Mouse (Mus musculus) heart, embryonic 11.5 days (tissue): ENCODE data around the gene Ranbp10. TPM values are rescaled to one million over a fixed set of nuclear protein-coding genes. Genes with fewer than 3 reads are reported as not detected.

Experiments used
- ATAC-seq: fragments of 200-750 bp; cut with Nextera tagmentation; replicated peaks from 2 replicates; pipeline ENCODE4 v1.8.0; 2017; ENCODE audit warnings: moderate library complexity; ENCODE audit not compliant: insufficient number of reproducible peaks, low FRiP score, low TSS enrichment
- H3K27ac ChIP-seq: fragments of 300-500 bp; sonication (generic); 2 replicates; pipeline ENCODE4 v1.5.1; 2014; ENCODE audit warnings: mild to moderate bottlenecking, low read depth, low read length
- H3K27me3 ChIP-seq: fragments of 300-500 bp; sonication (generic); 2 replicates; pipeline ENCODE4 v1.6.1; 2014; ENCODE audit warnings: mild to moderate bottlenecking, low read length, mixed read lengths; ENCODE audit not compliant: control insufficient read depth, insufficient read depth
- H3K36me3 ChIP-seq: fragments of 300-500 bp; sonication (generic); 2 replicates; pipeline ENCODE4 v1.6.1; 2014; ENCODE audit warnings: mild to moderate bottlenecking, low read length, moderate library complexity, mixed read lengths; ENCODE audit not compliant: control insufficient read depth, insufficient read depth
- H3K4me1 ChIP-seq: fragments of 300-500 bp; sonication (generic); 2 replicates; pipeline ENCODE4 v1.6.1; 2014; ENCODE audit warnings: low read length; ENCODE audit not compliant: control insufficient read depth, insufficient read depth
- H3K4me2 ChIP-seq: fragments of 300-500 bp; sonication (generic); 2 replicates; pipeline ENCODE4 v1.6.1; 2014; ENCODE audit warnings: mild to moderate bottlenecking, moderate library complexity
- H3K4me3 ChIP-seq: fragments of 300-500 bp; sonication (generic); 2 replicates; pipeline ENCODE4 v1.5.1; 2014; ENCODE audit warnings: low read depth, low read length
- H3K9ac ChIP-seq: fragments of 300-500 bp; sonication (generic); 2 replicates; pipeline ENCODE4 v1.6.1; 2014; ENCODE audit warnings: mild to moderate bottlenecking, low read depth, low read length, moderate library complexity
- H3K9me3 ChIP-seq: fragments of 300-500 bp; sonication (generic); replicated peaks from 2 replicates; pipeline ENCODE4 v1.6.1; 2016; ENCODE audit warnings: low read length; ENCODE audit not compliant: control insufficient read depth
- WGBS: fragments of 180-500 bp; shearing (Covaris S2); extraction: QIAGEN DNeasy Blood & Tissue Kit; methylation state at CpG from one replicate; pipeline ENCODE4 v1.1.7; 2014; ENCODE audit not compliant: insufficient replicate concordance; 5-methylcytosine and 5-hydroxymethylcytosine counted together
- polyA plus RNA-seq: library from polyadenylated mRNA; unstranded; fragments of >200 nt; fragmentation: Nextera tagmentation; extraction: Ambion mirVana; gene quantifications from 2 replicates; pipeline ENCODE4 v1.2.1, GENCODE M21; 2014

The Ranbp10 gene
- polyA plus RNA-seq, 1 experiment from 2014 or later: 14.3 TPM

DNA sequence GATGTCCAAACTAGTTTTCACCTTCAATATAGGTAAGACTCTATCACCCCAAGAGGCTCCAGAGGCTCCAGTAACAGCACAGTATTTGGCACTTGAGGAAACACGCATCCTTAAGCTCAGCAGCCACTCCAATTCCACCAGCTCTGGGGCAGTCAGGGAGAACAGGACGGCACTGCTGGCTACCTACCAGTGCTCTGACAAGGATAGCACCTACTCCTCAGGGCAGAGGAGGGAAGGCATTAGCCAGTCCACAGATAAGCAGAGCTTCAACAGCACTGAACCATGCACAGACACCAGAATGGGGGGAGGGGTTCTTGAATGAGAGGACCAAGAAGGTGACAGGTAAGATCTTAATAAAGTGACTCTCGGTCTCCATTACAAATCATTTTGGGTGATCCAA, 7.5 kb downstream of the Ranbp10 start:
- H3K4me3 ChIP-seq: no peak overlapping the region
- H3K9ac ChIP-seq: no peak overlapping the region
- peak overlapping the region; percentile 35; the same call in 1 of the 2 replicates for H3K4me2 ChIP-seq
- no peaks in the 10 kb centered on the region for H3K9me3 ChIP-seq
- 0 out of 2 replicates have a peak overlapping the region, but pooled peaks have one; percentile 22 for H3K27ac ChIP-seq
- peaks cover 14% of the 10 kb centered on the region for H3K36me3 ChIP-seq
- H3K4me1 ChIP-seq: peaks cover 2% of the 10 kb centered on the region; the same call in 1 of the 2 replicates
- no peaks in the 10 kb centered on the region for H3K27me3 ChIP-seq
- no peak for ATAC-seq
- WGBS: 78% methylated on average over 3 of the region's 3 CpGs

DNA sequence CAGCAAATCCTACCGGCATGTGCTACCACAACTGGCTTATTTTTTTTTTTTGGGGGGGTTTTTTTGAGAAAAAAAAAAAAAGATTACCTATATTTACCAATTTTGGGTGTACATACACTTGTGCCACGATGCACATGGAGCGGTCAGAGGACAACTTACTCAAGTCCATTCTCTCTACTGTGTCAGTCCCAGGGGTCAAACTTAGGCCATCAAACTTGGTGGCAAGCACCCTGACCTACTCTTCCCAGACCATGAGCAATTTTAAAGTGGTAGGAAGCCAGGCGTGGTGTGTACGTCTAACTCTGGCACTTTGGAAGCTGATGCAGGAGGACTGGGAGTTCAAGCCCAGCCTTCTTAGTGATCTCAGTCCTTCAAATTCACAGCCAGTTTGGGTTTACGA, 13.9 kb downstream of the Ranbp10 start:
- H3K4me3 ChIP-seq: no peak overlapping the region
- 96% methylated on average over 6 of the region's 6 CpGs for WGBS
- no peak overlapping the region for H3K9ac ChIP-seq
- no peak for ATAC-seq
- H3K4me1 ChIP-seq: peaks cover 13% of the 10 kb centered on the region
- H3K36me3 ChIP-seq: no peaks in the 10 kb centered on the region
- no peaks in the 10 kb centered on the region for H3K9me3 ChIP-seq
- no peaks in the 10 kb centered on the region for H3K27me3 ChIP-seq
- no peak overlapping the region for H3K27ac ChIP-seq
- no peak overlapping the region for H3K4me2 ChIP-seq

GRCm38 (mm10) chr8:105812511-105812910, 14.6 kb downstream of the Ranbp10 start:
- Histone ChIP-seq H3K9ac (no peak overlapping the region), H3K27me3 (no peaks in the 10 kb centered on the region), H3K4me3 (no peak overlapping the region), H3K4me1 (peaks cover 13% of the 10 kb centered on the region), H3K9me3 (no peaks in the 10 kb centered on the region), H3K27ac (no peak overlapping the region), H3K36me3 (no peaks in the 10 kb centered on the region), H3K4me2 (no peak overlapping the region)
- 76% methylated on average over 5 of the region's 5 CpGs for WGBS
- no peak for ATAC-seq

GRCm38 (mm10) chr8:105811543-105811942, 15.6 kb downstream of the Ranbp10 start:
- Histone ChIP-seq H3K36me3 (no peaks in the 10 kb centered on the region), H3K9me3 (no peaks in the 10 kb centered on the region), H3K4me1 (peaks cover 13% of the 10 kb centered on the region), H3K27ac (no peak overlapping the region), H3K4me3 (no peak overlapping the region), H3K27me3 (no peaks in the 10 kb centered on the region), H3K4me2 (no peak overlapping the region), H3K9ac (no peak overlapping the region)
- ATAC-seq: no peak
- WGBS: 55% methylated on average over 3 of the region's 3 CpGs

DNA sequence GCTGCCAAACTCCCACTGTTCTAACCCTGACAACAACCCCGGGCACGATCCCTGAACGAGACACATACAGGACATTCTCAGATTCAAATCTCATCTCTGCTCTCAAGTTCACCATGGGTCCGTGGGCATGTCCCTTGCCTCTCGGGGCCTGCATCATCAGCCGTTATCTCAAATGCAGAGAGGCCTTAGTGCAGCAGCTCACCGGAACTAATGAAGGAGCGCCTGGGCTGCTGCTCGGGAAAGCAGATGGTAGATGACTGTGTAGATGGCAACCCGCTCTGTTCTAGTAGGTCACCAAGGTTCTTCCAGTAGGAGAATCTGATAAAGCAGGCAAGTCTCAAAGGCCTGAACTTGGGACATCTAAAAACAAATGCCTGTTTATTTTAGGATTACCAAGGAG, 16.1 kb downstream of the Ranbp10 start:
- Histone ChIP-seq H3K36me3 (no peaks in the 10 kb centered on the region), H3K4me3 (no peak overlapping the region), H3K9ac (no peak overlapping the region), H3K27me3 (no peaks in the 10 kb centered on the region), H3K4me2 (no peak overlapping the region), H3K27ac (no peak overlapping the region), H3K4me1 (peaks cover 13% of the 10 kb centered on the region), H3K9me3 (no peaks in the 10 kb centered on the region)
- WGBS: 68% methylated on average over 10 of the region's 10 CpGs
- ATAC-seq: no peak

DNA sequence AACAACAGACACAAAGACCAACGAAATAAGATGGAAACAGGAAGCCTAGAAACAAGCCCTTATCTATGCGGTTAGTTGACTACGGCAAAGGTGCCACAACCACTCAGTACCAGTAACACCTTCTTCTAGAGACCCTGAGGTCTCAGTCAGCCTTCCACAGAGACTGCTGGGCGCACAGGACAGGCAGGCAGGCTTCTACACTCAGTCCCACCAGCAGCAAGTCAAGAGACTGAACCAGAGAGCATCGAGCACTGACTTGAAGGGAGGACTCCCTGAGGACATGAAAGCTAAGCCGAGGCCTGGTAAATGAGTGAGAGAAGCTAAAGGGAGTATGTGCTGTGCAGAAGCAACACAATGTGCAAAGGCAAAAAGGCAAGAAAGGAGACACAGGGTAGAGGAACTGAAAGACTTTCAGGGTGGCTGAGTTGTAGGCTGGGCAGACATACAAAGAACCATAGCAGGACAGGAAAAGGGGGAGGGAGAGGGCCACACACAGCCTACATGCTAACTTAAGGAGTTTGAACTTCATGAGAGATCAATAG, 16.8 kb downstream of the Ranbp10 start:
- Histone ChIP-seq H3K4me3 (no peak overlapping the region), H3K27ac (0 out of 2 replicates have a peak overlapping the region, but pooled peaks have one; percentile 29), H3K27me3 (no peaks in the 10 kb centered on the region), H3K4me1 (peaks cover 13% of the 10 kb centered on the region), H3K36me3 (no peaks in the 10 kb centered on the region), H3K9me3 (no peaks in the 10 kb centered on the region), H3K4me2 (no peak overlapping the region), H3K9ac (peak overlapping the region; percentile 34; the same call in 1 of the 2 replicates)
- no peak for ATAC-seq
- WGBS: 72% methylated on average over 6 of the region's 6 CpGs

GRCm38 (mm10) chr8:105808480-105808879, 18.7 kb downstream of the Ranbp10 start:
- Histone ChIP-seq H3K27ac (no peak overlapping the region), H3K9me3 (no peaks in the 10 kb centered on the region), H3K36me3 (no peaks in the 10 kb centered on the region), H3K4me2 (no peak overlapping the region), H3K4me3 (no peak overlapping the region), H3K4me1 (peaks cover 13% of the 10 kb centered on the region), H3K27me3 (no peaks in the 10 kb centered on the region), H3K9ac (no peak overlapping the region)
- no peak for ATAC-seq
- 94% methylated on average over 2 of the region's 2 CpGs for WGBS

- H3K9me3 ChIP-seq: no peaks in the 10 kb centered on the region
- 76% methylated on average over 5 of the region's 5 CpGs for WGBS
- H3K4me2 ChIP-seq: no peak overlapping the region
- no peak overlapping the region for H3K4me3 ChIP-seq
- no peak overlapping the region for H3K27ac ChIP-seq
- no peaks in the 10 kb centered on the region for H3K36me3 ChIP-seq
- no peak for ATAC-seq
- H3K4me1 ChIP-seq: peaks cover 13% of the 10 kb centered on the region
- H3K9ac ChIP-seq: no peak overlapping the region
- no peaks in the 10 kb centered on the region for H3K27me3 ChIP-seq
These were observed 19.4 kb downstream of the Ranbp10 start for GRCm38 (mm10) chr8:105807766-105808165.

- Histone ChIP-seq H3K4me2 (no peak overlapping the region), H3K36me3 (no peaks in the 10 kb centered on the region), H3K9me3 (no peaks in the 10 kb centered on the region), H3K4me3 (no peak overlapping the region), H3K4me1 (peaks cover 13% of the 10 kb centered on the region), H3K27ac (no peak overlapping the region), H3K27me3 (no peaks in the 10 kb centered on the region), H3K9ac (no peak overlapping the region)
- WGBS: 78% methylated on average over 1 of the region's 1 CpGs
- ATAC-seq: no peak
These were observed 21.2 kb downstream of the Ranbp10 start for GRCm38 (mm10) chr8:105805964-105806363.
